Mouse (Mus musculus) T-cell, adult 2 months (primary cell): ENCODE results near the gene Nsd1.
A peak's percentile ranks its signal among the peaks of the same experiment; 100 is the strongest.
"Not testable (repeated sequence)": the region's sequence is repeated elsewhere in the genome, so short reads cannot be mapped to it uniquely, and the experiment has no call there.

Experiments
- DNase-seq: peaks from one replicate; pipeline ENCODE4 v3.0.0; 2022; ENCODE audit warnings: low spot score

Nsd1 gene

DNA sequence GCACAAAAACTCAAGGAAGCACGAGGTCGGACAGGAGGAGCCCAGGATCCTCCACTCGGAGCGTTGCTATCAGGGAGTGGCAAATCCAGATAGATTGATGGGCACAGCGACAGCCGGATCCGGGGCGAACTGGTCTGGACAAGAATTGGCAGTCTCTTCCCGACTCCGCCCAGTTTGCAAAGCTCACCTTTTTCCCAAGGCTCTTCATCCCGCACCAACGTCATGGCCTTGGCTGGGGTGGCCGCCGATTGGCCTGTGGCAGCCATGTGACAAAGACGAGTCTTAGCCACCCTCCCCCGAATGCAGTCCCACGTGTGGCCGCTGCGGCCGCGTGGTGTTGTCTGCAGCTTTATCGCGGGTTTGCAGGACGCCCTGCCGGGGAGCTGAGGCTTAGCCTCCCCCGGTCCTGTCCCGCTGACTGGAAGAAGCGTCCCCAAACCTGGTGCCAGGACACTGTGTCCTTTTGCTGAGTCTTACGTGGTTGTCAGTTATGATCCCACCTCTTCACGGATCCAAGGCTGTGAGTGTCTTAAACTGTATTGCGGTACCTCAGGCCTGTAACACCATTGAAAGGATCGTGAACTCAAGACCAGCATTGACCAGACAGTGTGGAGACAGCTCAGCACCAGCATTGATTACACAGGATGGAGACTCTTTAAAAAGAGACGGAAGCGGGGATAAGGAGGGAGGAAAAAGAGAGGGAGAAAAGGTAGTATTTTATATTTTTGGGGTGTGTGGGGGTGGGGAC is 19.3 kb upstream of the Nsd1 start:
- DNase-seq = peak; percentile 91

DNA sequence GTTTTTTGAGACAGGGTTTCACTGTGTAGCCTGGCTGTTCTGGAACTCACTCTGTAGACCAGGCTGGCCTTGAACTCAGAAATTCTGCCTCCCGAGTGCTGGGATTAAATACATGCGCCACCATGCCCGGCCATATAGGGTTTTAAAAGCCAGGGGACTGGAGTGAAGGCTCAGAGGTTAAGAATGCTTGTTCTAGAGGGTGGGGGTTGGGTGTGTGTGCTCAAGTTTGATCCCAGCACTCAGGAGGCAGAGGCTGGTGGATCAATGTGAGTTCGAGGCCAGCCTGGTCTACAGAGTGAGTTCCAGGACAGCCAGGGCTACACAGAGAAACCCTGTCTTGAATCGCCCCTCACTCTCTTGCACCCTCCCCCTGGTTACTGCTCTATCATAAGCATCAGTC is 18.0 kb upstream of the Nsd1 start:
- DNase-seq = no peak

- not testable (repeated sequence) for DNase-seq
Measured at GRCm38 (mm10) chr13:55202758-55203157, 6.8 kb upstream of the Nsd1 start.

DNA sequence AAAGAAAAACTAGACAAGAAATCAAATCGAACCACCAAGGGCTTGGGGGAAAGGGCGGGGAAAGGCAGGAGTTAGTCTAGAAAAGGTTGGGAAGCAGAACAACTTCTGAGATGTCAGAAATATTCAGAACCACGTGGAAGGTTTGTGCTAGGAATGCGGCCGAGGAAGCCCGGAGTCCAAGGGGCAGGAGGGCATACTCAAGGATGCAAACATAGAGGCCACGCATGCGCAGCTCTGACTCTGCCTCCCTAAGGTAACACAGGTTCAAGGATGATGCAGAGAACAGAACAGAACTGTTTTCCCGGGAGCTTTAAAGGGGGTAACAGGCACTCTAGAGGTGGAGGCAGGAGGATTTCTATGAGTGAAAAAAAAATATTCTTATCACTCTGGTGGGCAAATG is 5.8 kb upstream of the Nsd1 start:
- no peak for DNase-seq

DNA sequence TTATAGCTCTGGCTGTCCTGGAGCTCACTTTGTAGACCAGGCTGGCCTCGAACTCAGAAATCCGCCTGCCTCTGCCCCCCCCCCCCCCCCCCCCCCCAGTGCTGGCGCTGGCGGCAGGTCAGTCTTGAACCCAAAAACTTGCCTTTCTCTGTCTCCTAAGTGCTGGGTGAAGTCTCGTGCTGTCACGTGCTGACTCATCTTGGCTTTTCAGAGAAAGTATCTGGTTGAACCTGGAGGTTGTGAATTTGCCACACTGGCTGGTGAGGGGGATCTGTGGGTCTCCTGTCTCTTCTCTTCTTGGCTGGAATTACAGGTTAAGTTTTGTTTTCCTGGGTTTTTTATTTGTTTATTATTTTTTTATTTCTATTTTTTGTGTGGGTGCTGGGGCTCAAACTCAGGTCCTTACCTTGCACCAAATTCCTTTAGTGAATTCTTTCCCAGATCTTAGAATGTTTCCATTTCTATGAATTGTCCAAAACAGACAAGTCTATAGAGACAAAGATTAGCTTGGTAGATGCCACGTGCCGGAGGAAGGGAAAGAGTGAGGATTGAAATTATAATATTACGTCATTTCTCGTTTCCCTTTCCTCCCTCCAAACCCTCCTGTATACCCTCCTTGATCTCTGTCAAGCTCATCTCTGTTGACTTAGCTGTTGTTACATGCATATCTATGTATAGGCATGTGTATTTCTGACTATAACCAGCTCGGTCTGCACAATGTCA is 4.8 kb upstream of the Nsd1 start:
- no peak for DNase-seq

- DNase-seq = no peak
Measured at GRCm38 (mm10) chr13:55205448-55206205, 4.0 kb upstream of the Nsd1 start.

GRCm38 (mm10) chr13:55208837-55209648 is 539 bp upstream of the Nsd1 start:
- no peak for DNase-seq

DNA sequence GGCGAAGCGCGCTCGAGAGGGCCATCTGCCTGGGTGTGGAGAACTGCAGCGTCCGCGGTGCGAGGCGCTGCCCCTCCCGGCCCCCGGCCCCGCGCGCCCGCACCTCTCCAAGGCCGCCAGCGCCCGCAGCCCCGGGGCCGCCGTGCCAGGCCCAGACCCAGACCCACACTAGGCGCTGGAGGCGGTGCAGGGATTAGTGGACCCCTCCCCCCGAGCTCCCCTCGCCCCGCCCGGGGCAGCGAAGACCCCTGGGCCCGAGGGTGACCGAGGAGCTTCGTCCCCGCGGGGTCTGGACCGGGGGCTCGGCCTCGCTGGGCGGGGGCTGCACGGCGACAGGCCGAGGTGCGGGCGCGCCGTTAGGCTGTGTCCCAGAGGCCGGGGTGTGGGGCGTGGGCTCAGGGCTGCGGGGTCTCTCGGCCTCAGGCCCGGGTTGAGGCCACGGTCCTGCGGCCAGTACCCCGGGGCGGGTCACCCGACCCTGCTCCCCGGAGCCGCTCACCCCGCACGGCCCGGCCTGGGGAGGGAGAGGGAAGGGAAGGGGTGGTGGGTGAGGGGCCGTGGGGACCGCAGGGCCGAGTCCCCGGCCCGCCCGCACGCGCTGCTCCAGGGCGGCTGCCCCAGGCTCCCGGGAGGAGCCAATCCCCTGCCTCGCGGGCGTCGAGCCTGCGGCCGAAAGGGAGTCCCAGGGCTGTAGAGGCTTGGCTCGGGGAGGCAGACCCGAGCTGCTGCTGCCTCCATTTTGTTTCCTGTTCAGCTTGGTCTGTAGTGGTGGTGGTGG is 800 bp downstream of the Nsd1 start:
- DNase-seq = peak; percentile 16

GRCm38 (mm10) chr13:55210971-55211220 is 1.3 kb downstream of the Nsd1 start:
- DNase-seq = no peak

- DNase-seq = peak; percentile 86
Measured at GRCm38 (mm10) chr13:55211221-55212010, 1.8 kb downstream of the Nsd1 start.

DNA sequence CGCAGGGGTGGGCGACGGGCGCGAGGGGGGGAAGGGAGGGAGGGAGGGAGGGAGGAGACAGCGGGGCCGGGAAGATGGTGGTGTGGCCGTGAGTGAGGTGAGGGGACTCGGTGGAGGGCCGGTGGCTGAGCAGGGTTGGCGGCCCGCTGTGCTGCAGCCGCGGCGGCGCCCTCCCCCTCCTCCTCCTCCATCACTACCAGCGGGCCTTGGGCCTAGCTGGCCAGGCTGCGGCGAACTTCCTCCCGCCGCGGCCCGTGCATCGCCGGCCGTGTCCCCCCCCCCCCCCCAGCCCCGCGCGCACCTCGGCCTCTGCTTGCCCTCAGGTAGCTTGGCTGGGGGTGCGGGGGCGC is 2.4 kb downstream of the Nsd1 start:
- peak; percentile 36 for DNase-seq

- DNase-seq = peak; percentile 61
Measured at GRCm38 (mm10) chr13:55212361-55213137, 3.0 kb downstream of the Nsd1 start.

DNA sequence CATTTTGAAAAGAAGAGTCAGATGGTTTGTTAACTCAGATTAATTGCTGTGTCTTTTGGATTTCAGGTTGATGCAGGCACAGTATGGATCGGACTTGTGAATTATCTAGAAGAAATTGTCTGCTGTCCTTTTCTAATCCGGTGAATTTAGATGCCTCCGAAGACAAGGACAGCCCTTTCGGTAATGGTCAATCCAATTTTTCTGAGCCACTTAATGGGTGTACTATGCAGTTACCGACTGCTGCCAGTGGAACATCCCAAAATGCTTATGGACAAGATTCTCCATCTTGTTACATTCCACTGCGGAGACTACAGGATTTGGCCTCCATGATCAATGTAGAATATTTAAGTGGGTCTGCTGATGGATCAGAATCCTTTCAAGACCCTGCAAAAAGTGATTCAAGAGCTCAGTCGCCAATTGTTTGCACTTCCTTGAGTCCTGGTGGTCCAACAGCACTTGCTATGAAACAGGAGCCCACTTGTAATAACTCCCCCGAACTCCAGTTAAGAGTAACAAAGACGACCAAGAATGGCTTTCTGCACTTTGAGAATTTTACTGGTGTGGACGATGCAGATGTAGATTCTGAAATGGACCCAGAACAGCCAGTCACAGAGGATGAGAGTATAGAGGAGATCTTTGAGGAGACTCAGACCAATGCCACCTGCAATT is 3.7 kb downstream of the Nsd1 start:
- no peak for DNase-seq

- no peak for DNase-seq
Measured at GRCm38 (mm10) chr13:55224364-55224763, 14.8 kb downstream of the Nsd1 start.

DNA sequence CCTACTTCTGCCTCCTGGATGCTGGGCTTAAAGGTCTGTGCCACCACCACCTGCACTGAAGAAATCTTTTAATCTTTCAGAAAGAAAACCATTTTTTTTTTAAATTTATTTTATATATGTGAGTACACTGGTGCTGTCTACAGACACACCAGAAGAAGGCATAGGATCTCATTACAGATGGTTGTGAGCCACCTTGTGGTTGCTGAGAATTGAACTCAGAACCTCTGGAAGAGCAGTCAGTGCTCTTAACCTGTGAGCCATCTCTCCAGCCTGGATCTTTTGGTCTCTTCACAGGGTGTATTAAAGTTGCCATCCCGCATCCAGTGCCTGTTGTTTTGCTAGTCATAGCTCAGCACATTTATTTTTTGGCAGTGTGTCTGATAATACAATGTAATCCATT is 21.1 kb downstream of the Nsd1 start:
- peak; percentile 8 for DNase-seq

GRCm38 (mm10) chr13:55243205-55243604 is 33.6 kb downstream of the Nsd1 start:
- no peak for DNase-seq

DNA sequence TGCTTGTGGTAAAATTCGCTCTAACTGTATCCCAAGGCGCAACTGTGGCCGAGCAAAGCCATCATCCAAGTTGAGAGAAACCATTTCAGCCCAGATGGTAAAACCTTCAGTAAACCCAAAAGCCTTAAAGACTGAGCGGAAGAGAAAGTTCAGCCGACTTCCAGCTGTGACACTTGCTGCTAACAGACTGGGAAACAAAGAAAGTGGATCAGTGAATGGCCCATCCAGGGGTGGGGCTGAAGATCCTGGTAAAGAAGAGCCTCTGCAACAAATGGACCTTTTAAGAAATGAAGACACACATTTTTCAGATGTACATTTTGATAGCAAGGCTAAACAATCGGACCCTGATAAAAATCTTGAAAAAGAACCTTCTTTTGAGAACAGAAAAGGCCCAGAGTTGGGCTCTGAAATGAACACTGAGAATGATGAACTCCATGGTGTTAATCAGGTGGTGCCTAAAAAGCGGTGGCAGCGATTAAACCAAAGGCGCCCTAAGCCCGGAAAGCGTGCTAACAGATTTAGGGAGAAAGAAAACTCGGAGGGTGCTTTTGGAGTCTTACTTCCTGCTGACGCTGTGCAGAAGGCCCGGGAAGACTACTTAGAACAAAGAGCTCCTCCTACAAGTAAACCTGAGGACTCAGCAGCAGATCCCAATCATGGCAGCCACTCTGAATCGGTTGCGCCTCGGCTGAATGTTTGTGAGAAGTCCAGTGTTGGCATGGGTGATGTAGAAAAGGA is 37.9 kb downstream of the Nsd1 start:
- DNase-seq = no peak

GRCm38 (mm10) chr13:55249246-55249645 is 39.7 kb downstream of the Nsd1 start:
- DNase-seq = peak; percentile 6

- DNase-seq = no peak
Measured at GRCm38 (mm10) chr13:55252820-55253219, 43.2 kb downstream of the Nsd1 start.
